Mouse (Mus musculus) layer of hippocampus, adult 9-11 months (tissue): ENCODE measurements at regions not wholly inside any gene's neighbourhood (a gene's known extent, or its start where the extent isn't known, plus 50 kb on each side); places are given as distances from the start of the nearest gene placed in this dataset.

Source experiments
- DNase-seq: peaks from one replicate; pipeline ENCODE4 v3.0.0; 2022

GRCm38 (mm10) chr3:159069957-159070684 is 425.1 kb upstream of the Depdc1a start:
- no peak for DNase-seq

- DNase-seq, result no peak
Measured at GRCm38 (mm10) chr3:159056960-159057525, 438.2 kb upstream of the Depdc1a start.

- DNase-seq, result peak; percentile 84
Measured at GRCm38 (mm10) chr3:159034806-159035205, 460.4 kb upstream of the Depdc1a start.

GRCm38 (mm10) chr3:159031581-159031980 is 463.7 kb upstream of the Depdc1a start:
- DNase-seq, result peak; percentile 71

GRCm38 (mm10) chr3:159030675-159031074 is 464.6 kb upstream of the Depdc1a start:
- DNase-seq, result peak; percentile 77

- DNase-seq, result peak; percentile 12
Measured at GRCm38 (mm10) chr3:159029951-159030350, 465.3 kb upstream of the Depdc1a start.

- peak; percentile 30 for DNase-seq
Measured at GRCm38 (mm10) chr3:159020447-159020846, 458.4 kb upstream of the Lrrc7 start.

GRCm38 (mm10) chr3:159017269-159017668 is 455.2 kb upstream of the Lrrc7 start:
- no peak for DNase-seq

GRCm38 (mm10) chr3:159016426-159016825 is 454.4 kb upstream of the Lrrc7 start:
- no peak for DNase-seq

GRCm38 (mm10) chr3:159010954-159011638 is 449.1 kb upstream of the Lrrc7 start:
- DNase-seq, result no peak

GRCm38 (mm10) chr3:159004013-159004412 is 442.0 kb upstream of the Lrrc7 start:
- DNase-seq, result no peak

- DNase-seq, result no peak
Measured at GRCm38 (mm10) chr3:158985438-158986111, 423.6 kb upstream of the Lrrc7 start.

- peak; percentile 4 for DNase-seq
Measured at GRCm38 (mm10) chr3:158947063-158947462, 385.0 kb upstream of the Lrrc7 start.

- no peak for DNase-seq
Measured at GRCm38 (mm10) chr3:158905104-158905503, 343.1 kb upstream of the Lrrc7 start.

- DNase-seq, result no peak
Measured at GRCm38 (mm10) chr3:158899458-158899857, 337.4 kb upstream of the Lrrc7 start.

- peak; percentile 25 for DNase-seq
Measured at GRCm38 (mm10) chr3:158886732-158887386, 324.8 kb upstream of the Lrrc7 start.

GRCm38 (mm10) chr3:158886301-158886711 is 324.3 kb upstream of the Lrrc7 start:
- DNase-seq, result peak; percentile 71
